Mouse (Mus musculus) heart, postnatal 14 days (tissue): ENCODE data around the gene Hdac9. TPM values are rescaled to one million over a fixed set of nuclear protein-coding genes. Genes with fewer than 3 reads are reported as not detected.

Experiments
- DNase-seq, 2 experiments: peaks; one replicate each; pipeline ENCODE4 v3.0.0; 2021 to 2022
- intact Hi-C: fragments of 180-260 bp; cut with DNase I; formaldehyde crosslinking; loops from one replicate; pipeline ENCODE4 v1.15.1; 2025
- total RNA-seq, 2 experiments: library from RNA; stranded (reverse); gene quantifications; 2 replicates each; pipeline ENCODE4 v1.2.3; 2021

Gene Hdac9
- total RNA-seq, 2 experiments from 2014 or later: 17.0 to 21.0 TPM

- DNase-seq: no peak
- intact Hi-C loops: no loop called here
Measured at GRCm38 (mm10) chr12:34811673-34812613, 105.0 kb downstream of the Hdac9 start.

GRCm38 (mm10) chr12:34810221-34810620, 106.7 kb downstream of the Hdac9 start:
- DNase-seq: no peak
- intact Hi-C loops: no loop called here

- intact Hi-C loops: no loop called here
Measured at GRCm38 (mm10) chr12:34808180-34808579, 108.7 kb downstream of the Hdac9 start.

GRCm38 (mm10) chr12:34806528-34806927, 110.4 kb downstream of the Hdac9 start:
- no peak for DNase-seq
- intact Hi-C loops: no loop called here

More at GRCm38 (mm10) chr12:34808180-34808579, 108.7 kb downstream of the Hdac9 start:
- no peak for DNase-seq

GRCm38 (mm10) chr12:34803721-34804120, 113.2 kb downstream of the Hdac9 start:
- DNase-seq: no peak
- intact Hi-C loops: no loop called here

GRCm38 (mm10) chr12:34802308-34802707, 114.6 kb downstream of the Hdac9 start:
- DNase-seq: no peak
- intact Hi-C loops: no loop called here

- intact Hi-C loops: no loop called here
- no peak for DNase-seq
Measured at GRCm38 (mm10) chr12:34801752-34802151, 115.1 kb downstream of the Hdac9 start.

GRCm38 (mm10) chr12:34797389-34797788, 119.5 kb downstream of the Hdac9 start:
- intact Hi-C loops: no loop called here
- no peak for DNase-seq

GRCm38 (mm10) chr12:34795487-34795886, 121.4 kb downstream of the Hdac9 start:
- peak in 1 of 2 experiments; percentile 18 for DNase-seq
- intact Hi-C loops: no loop called here

- intact Hi-C loops: no loop called here
- DNase-seq: no peak
Measured at GRCm38 (mm10) chr12:34792113-34792452, 124.8 kb downstream of the Hdac9 start.

GRCm38 (mm10) chr12:34791213-34792112, 125.4 kb downstream of the Hdac9 start:
- intact Hi-C loops: no loop called here

GRCm38 (mm10) chr12:34789031-34789982, 127.6 kb downstream of the Hdac9 start:
- DNase-seq: no peak
- intact Hi-C loops: no loop called here

More at GRCm38 (mm10) chr12:34791213-34792112, 125.4 kb downstream of the Hdac9 start:
- DNase-seq: no peak

GRCm38 (mm10) chr12:34787380-34787779, 129.5 kb downstream of the Hdac9 start:
- no peak for DNase-seq
- intact Hi-C loops: no loop called here

- no peak for DNase-seq
- intact Hi-C loops: no loop called here
Measured at GRCm38 (mm10) chr12:34783574-34783973, 133.3 kb downstream of the Hdac9 start.

GRCm38 (mm10) chr12:34779368-34779957, 137.4 kb downstream of the Hdac9 start:
- intact Hi-C loops: no loop called here
- no peak for DNase-seq

GRCm38 (mm10) chr12:34776170-34776569, 140.7 kb downstream of the Hdac9 start:
- DNase-seq: no peak
- intact Hi-C loops: no loop called here

GRCm38 (mm10) chr12:34774071-34774470, 142.8 kb downstream of the Hdac9 start:
- intact Hi-C loops: no loop called here
- no peak for DNase-seq

- intact Hi-C loops: no loop called here
- no peak for DNase-seq
Measured at GRCm38 (mm10) chr12:34767226-34767775, 149.6 kb downstream of the Hdac9 start.

GRCm38 (mm10) chr12:34747266-34747665, 169.6 kb downstream of the Hdac9 start:
- intact Hi-C loops: no loop called here
- no peak for DNase-seq
